Mouse (Mus musculus): ENCODE results near the gene Gm10277. TPM values are rescaled to one million over a fixed set of nuclear protein-coding genes. Genes with fewer than 3 reads are reported as not detected.

Gm10277 gene
- polyA plus RNA-seq, 1 experiment = not detected

- TF ChIP-seq POLR2A (IDR thresholded peaks at IDR 0.05; ENCODE audit: control insufficient read depth, extremely low read depth, insufficient read depth, low read length, poor library complexity) (no peak), CTCF (IDR thresholded peaks at IDR 0.05; ENCODE audit: borderline replicate concordance, control insufficient read depth, extremely low read depth, insufficient read depth, low read length, poor library complexity) (no peak)
- Histone ChIP-seq H3K4me3 (ENCODE audit: control insufficient read depth, insufficient read depth, low read length) (no peak overlapping the region), H3K27me3 (ENCODE audit: control insufficient read depth, insufficient read depth, low read length) (no peaks in the 10 kb centered on the region), H3K36me3 (ENCODE audit: control insufficient read depth, insufficient read depth, low read length) (no peaks in the 10 kb centered on the region), H3K27ac (ENCODE audit: control insufficient read depth, insufficient read depth, low read length) (no peak overlapping the region; the same call in 1 of the 2 replicates), H3K4me1 (replicated peaks; ENCODE audit: control insufficient read depth, insufficient read depth, low read length) (peaks cover 53% of the 10 kb centered on the region)
- WGBS = 87% methylated on average over 5 of the region's 5 CpGs
- no peak for DNase-seq
These were observed 2.2 kb downstream of the Gm10277 start for GRCm38 (mm10) chr11:77785396-77785767.

- no peak for DNase-seq
- Histone ChIP-seq H3K27ac (ENCODE audit: control insufficient read depth, insufficient read depth, low read length) (no peak overlapping the region), H3K4me3 (ENCODE audit: control insufficient read depth, insufficient read depth, low read length) (no peak overlapping the region), H3K36me3 (ENCODE audit: control insufficient read depth, insufficient read depth, low read length) (no peaks in the 10 kb centered on the region), H3K27me3 (ENCODE audit: control insufficient read depth, insufficient read depth, low read length) (no peaks in the 10 kb centered on the region), H3K4me1 (replicated peaks; ENCODE audit: control insufficient read depth, insufficient read depth, low read length) (peaks cover 50% of the 10 kb centered on the region)
- TF ChIP-seq POLR2A (IDR thresholded peaks at IDR 0.05; ENCODE audit: control insufficient read depth, extremely low read depth, insufficient read depth, low read length, poor library complexity) = no peak
- no peak for TF ChIP-seq CTCF (IDR thresholded peaks at IDR 0.05; ENCODE audit: borderline replicate concordance, control insufficient read depth, extremely low read depth, insufficient read depth, low read length, poor library complexity)
- WGBS = 97% methylated on average over 9 of the region's 9 CpGs
These were observed 2.7 kb downstream of the Gm10277 start for GRCm38 (mm10) chr11:77784894-77785293.

GRCm38 (mm10) chr11:77783747-77784646 is 3.5 kb downstream of the Gm10277 start:
- Histone ChIP-seq H3K27ac (ENCODE audit: control insufficient read depth, insufficient read depth, low read length) (no peak overlapping the region; the same call in 1 of the 2 replicates), H3K36me3 (ENCODE audit: control insufficient read depth, insufficient read depth, low read length) (no peaks in the 10 kb centered on the region), H3K4me1 (replicated peaks; ENCODE audit: control insufficient read depth, insufficient read depth, low read length) (peaks cover 46% of the 10 kb centered on the region), H3K27me3 (ENCODE audit: control insufficient read depth, insufficient read depth, low read length) (no peaks in the 10 kb centered on the region), H3K4me3 (ENCODE audit: control insufficient read depth, insufficient read depth, low read length) (no peak overlapping the region; the same call in 1 of the 2 replicates)
- DNase-seq = peak; percentile 37
- 14% methylated on average over 18 of the region's 18 CpGs for WGBS
- TF ChIP-seq CTCF (IDR thresholded peaks at IDR 0.05; ENCODE audit: borderline replicate concordance, control insufficient read depth, extremely low read depth, insufficient read depth, low read length, poor library complexity) = peak; percentile 70; the same call in 1 of the 2 replicates
- TF ChIP-seq POLR2A (IDR thresholded peaks at IDR 0.05; ENCODE audit: control insufficient read depth, extremely low read depth, insufficient read depth, low read length, poor library complexity) = no peak

- H3K36me3 ChIP-seq (ENCODE audit: control insufficient read depth, insufficient read depth, low read length) = peaks cover 2% of the 10 kb centered on the region; the same call in 1 of the 2 replicates
- no peak for DNase-seq
- WGBS = 64% methylated on average over 10 of the region's 10 CpGs
- H3K4me1 ChIP-seq (replicated peaks; ENCODE audit: control insufficient read depth, insufficient read depth, low read length) = peaks cover 48% of the 10 kb centered on the region
- H3K27me3 ChIP-seq (ENCODE audit: control insufficient read depth, insufficient read depth, low read length) = no peaks in the 10 kb centered on the region
- TF ChIP-seq CTCF (IDR thresholded peaks at IDR 0.05; ENCODE audit: borderline replicate concordance, control insufficient read depth, extremely low read depth, insufficient read depth, low read length, poor library complexity) (no peak), POLR2A (IDR thresholded peaks at IDR 0.05; ENCODE audit: control insufficient read depth, extremely low read depth, insufficient read depth, low read length, poor library complexity) (no peak)
- no peak overlapping the region; the same call in 1 of the 2 replicates for H3K27ac ChIP-seq (ENCODE audit: control insufficient read depth, insufficient read depth, low read length)
- no peak overlapping the region for H3K4me3 ChIP-seq (ENCODE audit: control insufficient read depth, insufficient read depth, low read length)
These were observed 4.3 kb downstream of the Gm10277 start for GRCm38 (mm10) chr11:77783211-77783746.

GRCm38 (mm10) chr11:77782104-77782815 is 5.3 kb downstream of the Gm10277 start:
- Histone ChIP-seq H3K4me1 (replicated peaks; ENCODE audit: control insufficient read depth, insufficient read depth, low read length) (peaks cover 43% of the 10 kb centered on the region), H3K36me3 (ENCODE audit: control insufficient read depth, insufficient read depth, low read length) (peaks cover 12% of the 10 kb centered on the region; the same call in 1 of the 2 replicates), H3K27me3 (ENCODE audit: control insufficient read depth, insufficient read depth, low read length) (no peaks in the 10 kb centered on the region), H3K4me3 (ENCODE audit: control insufficient read depth, insufficient read depth, low read length) (no peak overlapping the region), H3K27ac (ENCODE audit: control insufficient read depth, insufficient read depth, low read length) (no peak overlapping the region)
- TF ChIP-seq POLR2A (IDR thresholded peaks at IDR 0.05; ENCODE audit: control insufficient read depth, extremely low read depth, insufficient read depth, low read length, poor library complexity) = no peak
- TF ChIP-seq CTCF (IDR thresholded peaks at IDR 0.05; ENCODE audit: borderline replicate concordance, control insufficient read depth, extremely low read depth, insufficient read depth, low read length, poor library complexity) = no peak
- 93% methylated on average over 7 of the region's 7 CpGs for WGBS
- DNase-seq = no peak

GRCm38 (mm10) chr11:77781088-77781487 is 6.5 kb downstream of the Gm10277 start:
- Histone ChIP-seq H3K27ac (ENCODE audit: control insufficient read depth, insufficient read depth, low read length) (no peak overlapping the region), H3K4me3 (ENCODE audit: control insufficient read depth, insufficient read depth, low read length) (no peak overlapping the region), H3K4me1 (replicated peaks; ENCODE audit: control insufficient read depth, insufficient read depth, low read length) (peaks cover 36% of the 10 kb centered on the region), H3K36me3 (ENCODE audit: control insufficient read depth, insufficient read depth, low read length) (peaks cover 14% of the 10 kb centered on the region; the same call in 1 of the 2 replicates), H3K27me3 (ENCODE audit: control insufficient read depth, insufficient read depth, low read length) (no peaks in the 10 kb centered on the region)
- whole genome bisulfite sequencing = 94% methylated on average over 7 of the region's 7 CpGs
- DNase-seq = no peak
- no peak for TF ChIP-seq CTCF (IDR thresholded peaks at IDR 0.05; ENCODE audit: borderline replicate concordance, control insufficient read depth, extremely low read depth, insufficient read depth, low read length, poor library complexity)
- TF ChIP-seq POLR2A (IDR thresholded peaks at IDR 0.05; ENCODE audit: control insufficient read depth, extremely low read depth, insufficient read depth, low read length, poor library complexity) = no peak

All from thymus, adult 2 months (tissue).